Mouse (Mus musculus): Measurements from ENCODE around the gene Cd63.

DNA sequence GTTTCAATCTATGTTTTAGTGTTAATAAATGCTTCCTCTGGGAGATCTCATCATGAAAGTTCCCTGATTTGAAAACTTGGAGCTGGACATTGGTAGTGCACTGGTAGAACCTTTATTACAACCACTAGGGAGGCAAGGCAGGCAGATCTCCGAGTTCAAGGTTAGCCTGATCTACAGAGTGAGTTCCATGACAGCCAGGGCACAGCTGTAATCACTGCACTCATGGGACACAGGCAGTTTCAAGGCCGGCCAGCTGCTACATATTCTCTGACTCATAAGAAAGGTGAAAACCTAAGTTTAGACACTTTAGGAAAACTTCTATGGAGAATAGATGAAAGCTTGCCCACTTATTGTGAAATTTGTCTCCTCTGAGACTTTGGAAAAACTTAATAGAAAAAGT is 22.0 kb upstream of the Cd63 start:
- TF ChIP-seq POLR2A (IDR thresholded peaks at IDR 0.05; ENCODE audit: extremely low read depth, insufficient read depth, low read length) (no peak), CTCF (IDR thresholded peaks at IDR 0.05; ENCODE audit: extremely low read depth, insufficient read depth, low read length) (no peak)

All from cortical plate, adult 2 months (tissue).